Mouse (Mus musculus) embryonic fibroblast, embryonic 13.5 days (primary cell): ENCODE data around the gene Tusc2. TPM values are rescaled to one million over a fixed set of nuclear protein-coding genes. Genes with fewer than 3 reads are reported as not detected.
A peak's percentile ranks its signal among the peaks of the same experiment; 100 is the strongest.

Experiments
- H3K27ac ChIP-seq: 2 replicates; pipeline ENCODE4 v1.5.1; 2012; ENCODE audit warnings: low read length, control low read depth, inconsistent platforms; ENCODE audit not compliant: insufficient read depth
- H3K4me1 ChIP-seq: 2 replicates; pipeline ENCODE4 v1.6.1; 2011; ENCODE audit warnings: low read length; ENCODE audit not compliant: control insufficient read depth, insufficient read depth
- H3K4me3 ChIP-seq: 2 replicates; pipeline ENCODE4 v1.5.1; 2011; ENCODE audit warnings: mild to moderate bottlenecking, control low read depth, low read length; ENCODE audit not compliant: insufficient read depth
- CTCF ChIP-seq: IDR thresholded peaks from 2 replicates; pipeline ENCODE4 v1.5.1; 2011; ENCODE audit warnings: mild to moderate bottlenecking, control low read depth, low read length, moderate library complexity, borderline replicate concordance; ENCODE audit not compliant: insufficient read depth
- POLR2A ChIP-seq: IDR thresholded peaks from 2 replicates; pipeline ENCODE4 v1.6.1; 2011; ENCODE audit warnings: low read depth, mild to moderate bottlenecking, control low read depth, low read length, moderate library complexity
- polyA plus RNA-seq: library from polyadenylated mRNA; stranded (reverse); fragments of >200 nt; gene quantifications from 2 replicates; pipeline ENCODE4 v1.2.4, GENCODE M21; 2011; ENCODE audit warnings: low read depth; ENCODE audit not compliant: missing spikeins, insufficient read length

Tusc2 gene
- polyA plus RNA-seq, 1 experiment: 14.5 TPM

- TF ChIP-seq POLR2A (no peak), CTCF (no peak)
- H3K27ac ChIP-seq: no peak overlapping the region
- 0 out of 2 replicates have a peak, but pooled peaks cover 3% of the 10 kb centered on the region for H3K4me1 ChIP-seq
- H3K4me3 ChIP-seq: no peak overlapping the region
These were observed 19.8 kb upstream of the Tusc2 start for GRCm38 (mm10) chr9:107543299-107543698.

- 0 out of 2 replicates have a peak, but pooled peaks cover 3% of the 10 kb centered on the region for H3K4me1 ChIP-seq
These were observed 18.8 kb upstream of the Tusc2 start for GRCm38 (mm10) chr9:107544196-107544700.

GRCm38 (mm10) chr9:107544729-107545128, 18.3 kb upstream of the Tusc2 start:
- no peak overlapping the region for H3K4me3 ChIP-seq
- H3K4me1 ChIP-seq: 0 out of 2 replicates have a peak, but pooled peaks cover 3% of the 10 kb centered on the region
- no peak for TF ChIP-seq POLR2A
- TF ChIP-seq CTCF: no peak
- no peak overlapping the region for H3K27ac ChIP-seq

More at GRCm38 (mm10) chr9:107544196-107544700, 18.8 kb upstream of the Tusc2 start:
- Histone ChIP-seq H3K27ac (no peak overlapping the region), H3K4me3 (no peak overlapping the region)
- TF ChIP-seq CTCF: no peak
- TF ChIP-seq POLR2A: no peak

- Histone ChIP-seq H3K27ac (no peak overlapping the region), H3K4me3 (no peak overlapping the region), H3K4me1 (0 out of 2 replicates have a peak, but pooled peaks cover 3% of the 10 kb centered on the region)
- TF ChIP-seq CTCF (no peak), POLR2A (no peak)
These were observed 17.9 kb upstream of the Tusc2 start for GRCm38 (mm10) chr9:107545199-107545598.

GRCm38 (mm10) chr9:107545602-107546001, 17.5 kb upstream of the Tusc2 start:
- no peak overlapping the region for H3K27ac ChIP-seq
- no peak overlapping the region for H3K4me3 ChIP-seq
- no peak for TF ChIP-seq POLR2A
- TF ChIP-seq CTCF: peak; percentile 75
- 0 out of 2 replicates have a peak, but pooled peaks cover 3% of the 10 kb centered on the region for H3K4me1 ChIP-seq

- Histone ChIP-seq H3K27ac (no peak within 1 kb of the TSS), H3K4me3 (no peak within 1 kb of the TSS), H3K4me1 (no peaks in the 10 kb centered on the region; the same call in 1 of the 2 replicates)
- TF ChIP-seq POLR2A (no peak), CTCF (no peak)
These were observed 16.0 kb upstream of the Tusc2 start, which contains the start of gene Zmynd10 for GRCm38 (mm10) chr9:107547026-107547425. Gene Zmynd10 (plus strand): TSS chr9:107547298.

- H3K27ac ChIP-seq: no peak overlapping the region
- peaks cover 5% of the 10 kb centered on the region; the same call in 1 of the 2 replicates for H3K4me1 ChIP-seq
- no peak overlapping the region for H3K4me3 ChIP-seq
- TF ChIP-seq POLR2A (no peak), CTCF (no peak)
These were observed 15.1 kb upstream of the Tusc2 start for GRCm38 (mm10) chr9:107547957-107548356.

- no peak overlapping the region for H3K27ac ChIP-seq
- no peak overlapping the region for H3K4me3 ChIP-seq
- H3K4me1 ChIP-seq: peaks cover 5% of the 10 kb centered on the region; the same call in 1 of the 2 replicates
- TF ChIP-seq CTCF (no peak), POLR2A (no peak)
These were observed 14.2 kb upstream of the Tusc2 start for GRCm38 (mm10) chr9:107548820-107549219.

GRCm38 (mm10) chr9:107549297-107550074, 13.6 kb upstream of the Tusc2 start:
- Histone ChIP-seq H3K4me3 (no peak overlapping the region), H3K27ac (no peak overlapping the region), H3K4me1 (peaks cover 5% of the 10 kb centered on the region; the same call in 1 of the 2 replicates)
- TF ChIP-seq POLR2A (no peak), CTCF (no peak)
